Mouse (Mus musculus) ES-E14 (cell line): ENCODE data around the gene Nr2e1.

ENCODE experiments used
- CHD2 ChIP-seq: IDR thresholded peaks from 2 replicates; pipeline ENCODE4 v1.6.1; 2014; ENCODE audit warnings: mild to moderate bottlenecking, low read depth, low read length, inconsistent platforms
- MAFK ChIP-seq: IDR thresholded peaks from 2 replicates; pipeline ENCODE4 v1.6.1; 2014; ENCODE audit warnings: mild to moderate bottlenecking, low read depth, low read length, inconsistent platforms; ENCODE audit not compliant: insufficient read depth

DNA sequence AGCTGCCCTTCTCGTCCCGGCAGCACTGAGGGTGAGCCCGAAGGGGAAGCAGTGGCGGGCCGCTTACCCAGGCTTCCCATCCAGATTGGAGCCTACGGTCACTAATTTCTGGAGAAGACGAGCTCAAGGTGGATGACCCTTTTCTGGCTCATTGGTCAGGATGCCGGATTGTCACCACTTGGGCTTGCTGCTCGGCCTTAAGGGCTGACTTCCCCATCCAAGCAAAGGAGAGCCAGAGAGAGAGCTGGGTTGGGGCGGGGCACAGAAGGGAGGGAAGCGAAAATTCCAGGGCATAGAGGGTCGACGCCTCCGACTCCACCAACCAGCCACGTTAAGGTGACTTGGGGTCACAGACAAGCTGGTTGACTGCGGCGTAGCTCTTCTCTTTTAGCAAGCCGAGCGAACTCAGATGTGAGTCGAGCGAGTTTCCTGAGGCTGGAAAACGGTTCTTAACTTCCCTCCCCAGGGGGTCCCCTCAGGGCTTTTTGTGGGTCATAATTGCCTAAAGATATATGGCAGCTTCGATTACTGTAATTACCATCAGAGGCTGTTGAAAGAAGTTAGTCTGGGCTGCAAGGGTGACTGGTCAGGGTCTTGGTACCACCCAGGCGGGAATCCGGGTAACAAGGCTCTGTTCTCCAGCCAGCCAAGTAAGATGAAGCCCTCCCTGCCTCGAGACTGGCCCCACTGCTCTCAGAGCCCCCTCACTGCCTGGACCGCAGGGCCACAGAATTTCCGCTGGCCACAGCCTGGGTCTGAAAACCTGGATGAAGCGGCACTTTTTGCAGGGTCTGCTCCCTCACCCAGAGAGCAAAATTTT lies 3.1 kb downstream of the Nr2e1 start:
- no peak for TF ChIP-seq CHD2
- TF ChIP-seq MAFK: no peak
